Mouse (Mus musculus) erythroblast, embryonic 14.5 days (primary cell): ENCODE measurements around the gene Trim54.

Experiments used
- GATA1 ChIP-seq: IDR thresholded peaks from 2 replicates; pipeline ENCODE4 v1.6.1; 2012; ENCODE audit warnings: low read length, inconsistent platforms, mixed read lengths
- TAL1 ChIP-seq: IDR thresholded peaks from 3 replicates; pipeline ENCODE4 v1.6.1; 2012; ENCODE audit warnings: low read length, inconsistent platforms, mixed read lengths

GRCm38 (mm10) chr5:31087131-31087530, 29.4 kb upstream of the Trim54 start:
- TF ChIP-seq TAL1, result no peak
- no peak for TF ChIP-seq GATA1
